Mouse (Mus musculus) adrenal gland, adult (tissue): ENCODE results near the gene Pomgnt1.

Experiments
- DNase-seq, 2 experiments: peaks; one replicate each; pipeline ENCODE4 v3.0.0; 2022 to 2023; ENCODE audit warnings: low spot score in 1 of 2; ENCODE audit not compliant: inconsistent age in 2 of 2

The Pomgnt1 gene

GRCm38 (mm10) chr4:116137421-116137996, 13.9 kb downstream of the Pomgnt1 start:
- no peak for DNase-seq

- no peak for DNase-seq
Observed at GRCm38 (mm10) chr4:116140801-116141574, 17.3 kb downstream of the Pomgnt1 start.

- no peak for DNase-seq
Observed at GRCm38 (mm10) chr4:116141736-116142135, 18.1 kb downstream of the Pomgnt1 start.

- DNase-seq, result peak in 1 of 2 experiments; percentile 57
Observed at GRCm38 (mm10) chr4:116142269-116142668, 18.6 kb downstream of the Pomgnt1 start.

- peak; percentile 47 to 75 for DNase-seq
Observed at GRCm38 (mm10) chr4:116143317-116143811, 19.7 kb downstream of the Pomgnt1 start.

- DNase-seq, result peak; percentile 81 to 93
Observed at GRCm38 (mm10) chr4:116143891-116144717, 20.5 kb downstream of the Pomgnt1 start.

GRCm38 (mm10) chr4:116149812-116150155, 26.1 kb downstream of the Pomgnt1 start:
- DNase-seq, result peak in 1 of 2 experiments; percentile 88

GRCm38 (mm10) chr4:116150156-116150861, 26.7 kb downstream of the Pomgnt1 start:
- peak; percentile 79 to 91 for DNase-seq

GRCm38 (mm10) chr4:116150862-116151221, 27.2 kb downstream of the Pomgnt1 start:
- DNase-seq, result no peak

GRCm38 (mm10) chr4:116151238-116151637, 27.6 kb downstream of the Pomgnt1 start, which contains the start of gene Lurap1:
TSS of gene Lurap1 (minus strand) at chr4:116151338.
- DNase-seq, result no peak

GRCm38 (mm10) chr4:116152702-116153101, 29.1 kb downstream of the Pomgnt1 start:
- no peak for DNase-seq

- no peak for DNase-seq
Observed at GRCm38 (mm10) chr4:116157882-116158281, 34.2 kb downstream of the Pomgnt1 start.

- no peak for DNase-seq
Observed at GRCm38 (mm10) chr4:116159912-116160311, 36.3 kb downstream of the Pomgnt1 start.

GRCm38 (mm10) chr4:116160769-116161168, 37.1 kb downstream of the Pomgnt1 start:
- DNase-seq, result no peak

- DNase-seq, result no peak
Observed at GRCm38 (mm10) chr4:116162142-116162541, 38.5 kb downstream of the Pomgnt1 start.

GRCm38 (mm10) chr4:116164759-116165554, 41.3 kb downstream of the Pomgnt1 start:
- DNase-seq, result no peak

- DNase-seq, result no peak
Observed at GRCm38 (mm10) chr4:116165708-116166407, 42.2 kb downstream of the Pomgnt1 start.

- DNase-seq, result no peak
Observed at GRCm38 (mm10) chr4:116167404-116167803, 43.8 kb downstream of the Pomgnt1 start, which contains the start of gene Tspan1. TSS of gene Tspan1 (minus strand) at chr4:116167601.

- DNase-seq, result peak; percentile 59 to 90
Observed at GRCm38 (mm10) chr4:116168617-116169352, 45.1 kb downstream of the Pomgnt1 start.
